Comparison of ENCODE assay signal across 22 mouse cellular contexts in the genomic region with DNA sequence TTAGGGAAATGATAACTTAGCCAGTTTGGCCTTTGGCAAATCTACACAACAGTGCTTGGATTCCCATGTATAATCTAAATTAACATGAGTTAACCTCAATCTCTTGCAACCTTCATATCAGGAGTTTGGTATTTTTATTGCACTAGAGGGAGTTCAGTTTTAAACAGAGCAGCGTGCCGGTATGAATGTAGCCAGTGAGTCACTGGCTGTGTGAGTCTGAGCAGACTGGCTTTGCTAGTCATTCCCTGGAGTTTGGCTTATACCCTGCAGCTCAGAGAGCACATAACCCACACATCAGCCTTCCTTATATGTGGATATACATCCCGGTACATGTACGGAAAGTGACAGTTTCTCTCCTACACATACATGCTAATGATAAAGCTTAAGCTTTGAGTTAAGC.
DNase-seq lines count a peak whose midpoint lies in the region.
"Had no signal": no experiment of that assay in that cellular context is flagged by ENCODE, and none has a peak within 500 bp of the region (broad histone marks: within the 10 kb centered on the region; RNA-seq: fewer than 3 reads in every experiment).

No protein-coding gene starts in this region.

- DNase-seq in frontal cortex, postnatal 36 days (ENCODE audit: low spot score in 2 of 2), result peak; percentile 3 to 8
- no peak for DNase-seq in frontal cortex, postnatal 25 days (ENCODE audit: low spot score in 2 of 2)
- peak; percentile 6 for DNase-seq in right cerebral cortex, adult 18-20 months
- DNase-seq in right cerebral cortex, postnatal 10 days (ENCODE audit: low spot score in 2 of 2), result no peak
- peak; percentile 24 for DNase-seq in adipocyte (ENCODE audit: low spot score)
- peak; percentile 16 for DNase-seq in telencephalon, adult 2 months (ENCODE audit: low read depth, low spot score)
- no peak for DNase-seq in heart, embryonic 10.5 days (ENCODE audit: low spot score)
- DNase-seq: adrenal gland, adult 8-10 months; cerebellum, adult 11 months; cerebellum, adult 9-11 months; gastrocnemius, adult 2 months; kidney, postnatal 25 days; liver, embryonic 13.5 days; lung, adult 2 months; lung, postnatal 14 days; right cerebral cortex, postnatal 14 days; spleen, adult 18-20 months; thymus, postnatal 14 days had no signal

- WGBS in heart, embryonic 10.5 days, result 87% methylated on average over 4 of the region's 4 CpGs

- H3K9me3 ChIP-seq in heart, embryonic 10.5 days, result no peaks in the 10 kb centered on the region
- H3K9me3 ChIP-seq: embryonic facial prominence, embryonic 15.5 days; forebrain, embryonic 10.5 days; hindbrain, embryonic 15.5 days; liver, embryonic 13.5 days had no signal

- H3K27me3 ChIP-seq in heart, embryonic 10.5 days (ENCODE audit: insufficient read depth, poor library complexity, severe bottlenecking), result no peaks in the 10 kb centered on the region
- H3K27me3 ChIP-seq: embryonic facial prominence, embryonic 15.5 days; hindbrain, embryonic 15.5 days had no signal

- H3K4me3 ChIP-seq in heart, embryonic 10.5 days, result no peak overlapping the region
- H3K4me3 ChIP-seq: embryonic facial prominence, embryonic 15.5 days; forebrain, embryonic 10.5 days; gastrocnemius, adult 2 months; hindbrain, embryonic 15.5 days; layer of hippocampus, adult 2 months; liver, embryonic 13.5 days had no signal

- no peaks in the 10 kb centered on the region for H3K4me1 ChIP-seq in heart, embryonic 10.5 days
- H3K4me1 ChIP-seq: embryonic facial prominence, embryonic 15.5 days; forebrain, embryonic 10.5 days; hindbrain, embryonic 15.5 days had no signal

- no peaks in the 10 kb centered on the region for H3K36me3 ChIP-seq in heart, embryonic 10.5 days
- H3K36me3 ChIP-seq: embryonic facial prominence, embryonic 15.5 days; forebrain, embryonic 10.5 days; hindbrain, embryonic 15.5 days; liver, embryonic 13.5 days had no signal

- no peak overlapping the region for H3K27ac ChIP-seq in heart, embryonic 10.5 days
- H3K27ac ChIP-seq: embryonic facial prominence, embryonic 15.5 days; forebrain, embryonic 10.5 days; gastrocnemius, adult 2 months; hindbrain, embryonic 15.5 days; layer of hippocampus, adult 2 months; liver, embryonic 13.5 days had no signal

Comparison
In these comparisons a context has a peak if more than half of its experiments do, and no peak if none do; other contexts are left out.
1. DNase-seq: peak in frontal cortex, postnatal 36 days (2 of 2), right cerebral cortex, adult 18-20 months (single experiment), adipocyte (single experiment) and telencephalon, adult 2 months (single experiment); none in frontal cortex, postnatal 25 days (0 of 2), right cerebral cortex, postnatal 10 days (0 of 2) and heart, embryonic 10.5 days (single experiment).